Mouse (Mus musculus) neural tube, embryonic 15.5 days (tissue): ENCODE measurements at regions not wholly inside any gene's neighbourhood (a gene's known extent, or its start where the extent isn't known, plus 50 kb on each side); places are given as distances from the start of the nearest gene placed in this dataset.

Experiments used
- ATAC-seq: fragments of 200-750 bp; cut with Nextera tagmentation; 2 replicates; pipeline ENCODE4 v1.8.0; 2017; ENCODE audit warnings: mild to moderate bottlenecking, moderate TSS enrichment, moderate library complexity; ENCODE audit not compliant: low FRiP score
- H3K27ac ChIP-seq: fragments of 300-500 bp; sonication (generic); replicated peaks from 2 replicates; pipeline ENCODE4 v1.5.1; 2015; ENCODE audit warnings: mild to moderate bottlenecking, inconsistent platforms
- H3K27me3 ChIP-seq: fragments of 300-500 bp; sonication (generic); replicated peaks from 2 replicates; pipeline ENCODE4 v1.6.1; 2015; ENCODE audit warnings: inconsistent platforms
- H3K36me3 ChIP-seq: fragments of 300-500 bp; sonication (generic); 2 replicates; pipeline ENCODE4 v1.6.1; 2015; ENCODE audit warnings: inconsistent platforms
- H3K4me1 ChIP-seq: fragments of 300-500 bp; sonication (generic); 2 replicates; pipeline ENCODE4 v1.6.1; 2015; ENCODE audit warnings: inconsistent platforms
- H3K4me2 ChIP-seq: fragments of 300-500 bp; sonication (generic); 2 replicates; pipeline ENCODE4 v1.6.1; 2015; ENCODE audit warnings: inconsistent platforms, mild to moderate bottlenecking, moderate library complexity
- H3K4me3 ChIP-seq: fragments of 300-500 bp; sonication (generic); replicated peaks from 2 replicates; pipeline ENCODE4 v1.5.1; 2015; ENCODE audit warnings: mild to moderate bottlenecking, inconsistent platforms
- H3K9ac ChIP-seq: fragments of 300-500 bp; sonication (generic); replicated peaks from 2 replicates; pipeline ENCODE4 v1.6.1; 2015; ENCODE audit warnings: mild to moderate bottlenecking, inconsistent platforms
- H3K9me3 ChIP-seq: fragments of 300-500 bp; sonication (generic); replicated peaks from 2 replicates; pipeline ENCODE4 v1.6.1; 2016; ENCODE audit warnings: inconsistent platforms
- WGBS: fragments of 180-500 bp; shearing (Covaris S2); methylation state at CpG from one replicate; pipeline ENCODE4 v1.1.7; 2015; ENCODE audit warnings: mixed read lengths; 5-methylcytosine and 5-hydroxymethylcytosine counted together

DNA sequence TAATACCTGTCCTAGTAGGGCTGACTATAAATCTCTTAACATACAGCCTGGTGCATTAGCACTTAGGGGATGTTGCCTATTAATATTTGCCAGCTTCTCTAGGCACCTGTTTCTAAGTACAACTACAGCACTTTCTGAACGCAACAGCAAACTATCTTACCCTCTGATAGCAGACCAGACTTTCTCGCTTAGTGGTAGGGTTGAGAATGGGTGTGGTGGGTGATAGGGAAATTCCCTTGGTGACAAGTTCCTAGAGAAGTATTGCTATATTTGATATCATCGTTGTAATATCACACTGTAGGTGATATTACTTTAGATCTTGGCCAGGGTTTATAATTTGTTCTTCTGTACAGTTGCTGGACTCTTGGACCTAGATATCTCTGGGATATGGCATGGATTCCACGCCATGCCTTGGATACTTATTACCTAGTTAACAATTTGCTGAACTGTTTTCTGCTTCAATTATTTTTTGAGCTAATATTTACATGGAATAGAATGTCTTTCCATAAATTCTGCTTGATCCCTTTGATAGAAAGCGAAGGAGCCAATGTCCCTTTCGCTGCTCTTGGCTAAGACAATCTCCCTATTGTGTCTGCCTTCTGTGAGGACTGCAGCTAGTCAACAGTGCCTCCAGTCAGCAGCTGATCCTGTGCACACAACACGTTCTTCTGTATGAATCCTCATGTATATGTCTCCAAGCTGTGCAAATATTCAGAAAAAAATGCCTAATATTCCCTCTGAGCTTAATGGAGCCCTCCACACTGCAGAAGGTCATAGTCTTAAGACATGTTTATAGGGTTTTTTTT, 269.0 kb upstream of the Pik3r1 start:
- Histone ChIP-seq H3K4me2 (no peak overlapping the region), H3K4me3 (no peak overlapping the region), H3K27ac (no peak overlapping the region), H3K27me3 (no peaks in the 10 kb centered on the region), H3K36me3 (no peaks in the 10 kb centered on the region), H3K9me3 (no peaks in the 10 kb centered on the region), H3K9ac (no peak overlapping the region), H3K4me1 (no peaks in the 10 kb centered on the region)
- WGBS, result 77% methylated on average over 7 of the region's 7 CpGs
- no peak for ATAC-seq

DNA sequence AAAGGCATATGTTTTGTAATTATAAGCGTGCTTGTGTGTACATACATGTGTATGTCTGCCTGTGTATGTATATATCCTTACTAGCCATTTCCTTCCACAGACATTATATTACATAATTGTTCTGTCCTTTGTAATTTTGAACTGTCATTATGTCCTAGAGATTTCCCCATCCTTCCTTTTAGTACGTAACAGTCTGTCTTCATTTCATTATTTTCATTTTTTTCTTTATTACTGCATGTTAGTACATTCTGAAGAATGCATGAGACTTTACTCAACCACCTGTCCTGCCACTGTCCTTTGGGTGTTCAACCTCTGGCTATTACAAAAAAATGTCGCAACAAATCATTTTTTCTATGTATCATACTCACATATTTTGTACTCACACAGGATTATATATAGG, 292.2 kb upstream of the Pik3r1 start:
- Histone ChIP-seq H3K4me2 (no peak overlapping the region), H3K27me3 (no peaks in the 10 kb centered on the region), H3K27ac (no peak overlapping the region), H3K9me3 (no peaks in the 10 kb centered on the region), H3K4me1 (no peaks in the 10 kb centered on the region), H3K36me3 (no peaks in the 10 kb centered on the region), H3K4me3 (no peak overlapping the region), H3K9ac (no peak overlapping the region)
- ATAC-seq, result no peak
- 95% methylated on average over 3 of the region's 3 CpGs for WGBS

DNA sequence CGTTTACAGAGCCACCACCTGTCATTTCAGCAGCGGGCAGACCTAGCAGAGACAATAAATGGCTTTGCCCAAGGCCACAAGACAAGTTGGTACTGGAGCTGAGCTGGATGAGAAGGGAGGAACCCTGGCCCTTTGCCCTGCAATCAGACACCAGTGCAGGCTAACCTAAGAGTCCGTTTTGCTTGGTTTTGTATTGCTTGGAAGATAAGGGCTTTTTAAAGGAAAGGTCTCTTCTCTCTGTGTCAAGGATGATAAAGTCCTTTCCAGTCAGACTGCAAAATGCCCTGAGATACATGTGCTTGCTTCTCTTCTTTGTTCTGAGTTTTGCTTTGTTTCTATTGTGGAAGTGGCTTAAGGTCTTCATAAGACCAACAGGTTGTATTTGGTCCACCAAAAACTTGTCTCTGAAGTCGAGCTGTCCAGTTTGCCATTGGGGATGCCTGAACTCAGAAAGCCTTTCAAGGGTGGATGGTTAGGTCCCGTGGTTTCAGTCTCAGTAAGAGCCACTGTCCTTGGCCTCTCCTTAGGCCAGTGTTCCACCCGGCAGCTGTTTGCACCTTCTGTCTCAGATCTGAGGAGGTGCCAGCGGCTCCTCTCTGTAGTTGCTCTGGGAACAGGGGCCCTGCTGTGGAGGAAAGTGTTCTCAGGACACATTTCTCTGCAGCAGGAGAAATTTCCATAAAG, 296.7 kb upstream of the Pik3r1 start:
- Histone ChIP-seq H3K9me3 (no peaks in the 10 kb centered on the region), H3K4me2 (no peak overlapping the region), H3K4me3 (no peak overlapping the region), H3K36me3 (no peaks in the 10 kb centered on the region), H3K27me3 (no peaks in the 10 kb centered on the region), H3K27ac (no peak overlapping the region), H3K4me1 (no peaks in the 10 kb centered on the region), H3K9ac (no peak overlapping the region)
- no peak for ATAC-seq
- 42% methylated on average over 7 of the region's 7 CpGs for WGBS

DNA sequence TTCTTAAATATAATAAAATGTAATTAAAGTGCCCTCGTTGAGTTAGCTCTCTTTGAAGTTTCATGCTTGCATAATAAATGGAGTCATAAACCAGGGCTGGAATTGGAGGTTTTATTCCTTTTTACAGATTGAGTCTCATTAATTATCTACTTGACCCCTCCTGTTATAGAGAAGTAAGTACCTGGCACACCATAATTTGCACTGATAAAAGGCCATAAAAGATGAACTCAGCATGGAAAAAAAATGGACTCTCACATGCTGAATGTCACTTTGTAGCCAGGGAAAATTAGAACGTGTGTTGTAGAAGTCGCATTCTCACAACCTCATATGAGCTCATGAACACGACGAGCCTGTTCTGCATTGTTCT, 297.2 kb upstream of the Pik3r1 start:
- no peak for ATAC-seq
- Histone ChIP-seq H3K36me3 (no peaks in the 10 kb centered on the region), H3K9ac (no peak overlapping the region), H3K4me1 (no peaks in the 10 kb centered on the region), H3K9me3 (no peaks in the 10 kb centered on the region), H3K4me3 (no peak overlapping the region), H3K27ac (no peak overlapping the region), H3K27me3 (no peaks in the 10 kb centered on the region), H3K4me2 (no peak overlapping the region)
- WGBS, result 60% methylated on average over 5 of the region's 5 CpGs

DNA sequence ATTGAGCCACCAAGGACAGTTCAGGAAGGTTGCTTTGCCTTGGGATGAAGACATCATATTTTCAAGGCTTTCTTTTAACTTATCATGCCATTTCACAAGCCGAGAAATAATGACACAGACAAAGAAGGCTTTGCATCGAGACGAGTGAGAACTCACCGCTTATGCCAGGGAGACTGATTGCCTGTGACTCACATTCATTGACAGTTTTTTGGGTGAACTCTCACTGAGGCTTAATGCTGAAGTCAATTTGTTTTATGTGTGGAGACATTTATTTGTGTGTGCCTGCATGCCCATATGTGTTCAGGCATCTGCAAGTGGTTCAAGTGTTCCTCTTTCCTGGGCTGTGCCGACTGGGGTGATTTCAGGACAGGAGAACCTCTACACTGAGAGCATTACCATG, 297.8 kb upstream of the Pik3r1 start:
- H3K4me2 ChIP-seq, result no peak overlapping the region
- no peaks in the 10 kb centered on the region for H3K27me3 ChIP-seq
- no peak overlapping the region for H3K27ac ChIP-seq
- 75% methylated on average over 5 of the region's 5 CpGs for WGBS
- no peaks in the 10 kb centered on the region for H3K36me3 ChIP-seq
- no peak overlapping the region for H3K9ac ChIP-seq
- no peaks in the 10 kb centered on the region for H3K9me3 ChIP-seq
- ATAC-seq, result no peak
- no peak overlapping the region for H3K4me3 ChIP-seq
- no peaks in the 10 kb centered on the region for H3K4me1 ChIP-seq

DNA sequence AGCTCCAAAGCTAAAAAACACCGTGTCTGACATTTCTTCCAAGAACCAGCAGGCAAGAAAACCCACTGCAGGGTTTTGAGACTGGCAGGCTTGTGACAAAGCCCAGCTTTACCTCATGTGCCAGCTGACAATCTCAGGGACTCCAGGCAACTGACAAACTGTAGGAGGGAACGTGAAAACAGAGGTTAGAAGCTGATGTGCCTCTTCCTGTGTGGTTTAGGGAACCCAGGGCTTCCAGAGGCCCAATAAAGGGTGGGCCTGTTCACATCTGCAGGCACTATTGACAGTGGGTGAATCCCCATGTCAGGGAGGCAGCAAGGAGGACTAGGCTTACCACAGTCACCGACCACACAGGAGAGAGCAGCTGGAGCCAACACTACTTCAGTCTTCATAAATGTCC, 302.7 kb upstream of the Pik3r1 start:
- Histone ChIP-seq H3K4me2 (no peak overlapping the region), H3K4me3 (no peak overlapping the region), H3K27ac (no peak overlapping the region), H3K36me3 (no peaks in the 10 kb centered on the region), H3K4me1 (no peaks in the 10 kb centered on the region), H3K9me3 (no peaks in the 10 kb centered on the region), H3K9ac (no peak overlapping the region), H3K27me3 (no peaks in the 10 kb centered on the region)
- ATAC-seq, result no peak
- 58% methylated on average over 3 of the region's 3 CpGs for WGBS

DNA sequence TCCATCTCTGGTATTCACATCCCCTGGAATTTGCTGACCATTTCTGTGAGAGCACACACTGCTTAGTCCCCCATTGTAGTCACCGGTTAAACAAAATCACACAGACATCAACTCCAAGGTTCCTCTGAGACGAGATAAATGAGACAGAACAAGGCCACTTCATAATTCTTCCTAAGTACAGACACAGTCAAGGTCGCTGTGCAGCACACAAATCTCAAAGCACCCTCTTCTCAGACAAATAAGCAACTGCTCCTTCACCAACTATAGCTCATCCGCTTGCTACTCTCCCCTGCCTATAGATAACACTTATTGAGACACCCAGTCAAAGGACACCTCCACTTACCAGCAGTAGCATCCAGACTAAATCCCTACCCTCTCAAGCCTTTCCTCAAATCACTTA, 304.3 kb upstream of the Pik3r1 start:
- H3K9ac ChIP-seq, result no peak overlapping the region
- ATAC-seq, result no peak
- 74% methylated on average over 4 of the region's 4 CpGs for WGBS
- H3K27ac ChIP-seq, result no peak overlapping the region
- no peaks in the 10 kb centered on the region for H3K36me3 ChIP-seq
- no peak overlapping the region for H3K4me3 ChIP-seq
- H3K4me2 ChIP-seq, result no peak overlapping the region
- H3K4me1 ChIP-seq, result no peaks in the 10 kb centered on the region
- H3K9me3 ChIP-seq, result no peaks in the 10 kb centered on the region
- H3K27me3 ChIP-seq, result no peaks in the 10 kb centered on the region

DNA sequence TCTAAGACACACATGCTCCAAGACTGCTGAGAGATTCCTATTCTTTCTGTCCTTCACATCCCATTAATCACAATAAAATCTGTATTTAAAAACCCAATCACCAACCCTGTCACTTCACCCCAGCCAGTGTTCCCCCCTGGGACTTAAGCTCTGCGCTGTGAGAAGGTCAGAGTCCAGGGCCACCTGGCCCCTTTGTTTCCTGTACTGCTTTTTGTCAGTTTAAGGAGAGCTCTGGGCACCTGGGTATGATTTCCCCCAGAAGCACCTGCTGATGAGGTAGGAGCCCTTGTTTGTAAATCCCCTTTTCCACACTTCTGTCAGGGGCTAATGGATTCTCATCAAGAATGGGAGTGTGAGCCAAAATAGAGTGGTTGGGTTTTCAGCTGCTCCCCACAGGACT, 319.7 kb upstream of the Pik3r1 start:
- Histone ChIP-seq H3K27me3 (no peaks in the 10 kb centered on the region), H3K4me1 (no peaks in the 10 kb centered on the region), H3K9ac (no peak overlapping the region), H3K9me3 (no peaks in the 10 kb centered on the region), H3K27ac (no peak overlapping the region), H3K36me3 (no peaks in the 10 kb centered on the region), H3K4me3 (no peak overlapping the region), H3K4me2 (no peak overlapping the region)
- 79% methylated on average over 1 of the region's 1 CpGs for WGBS
- ATAC-seq, result no peak

DNA sequence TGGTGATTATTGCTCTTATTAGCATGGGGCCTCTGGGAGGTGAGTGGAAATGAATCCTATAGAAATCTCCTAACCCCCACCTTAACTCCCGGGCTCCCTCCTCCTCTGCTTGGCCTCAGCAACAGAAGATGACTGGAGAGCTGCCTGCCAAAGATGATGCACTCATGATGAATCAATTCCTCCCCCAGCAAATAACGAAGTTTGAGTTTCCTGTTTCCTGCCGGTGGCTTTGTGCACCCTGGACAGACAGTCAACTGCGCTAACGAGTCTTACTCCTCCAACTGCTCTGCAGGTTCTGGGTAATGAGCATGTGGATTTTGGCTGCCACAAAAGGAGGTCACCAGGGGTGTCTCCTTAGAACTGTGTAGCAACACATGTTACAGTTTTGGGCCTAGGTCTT, 321.5 kb upstream of the Pik3r1 start:
- Histone ChIP-seq H3K4me3 (no peak overlapping the region), H3K9ac (no peak overlapping the region), H3K36me3 (no peaks in the 10 kb centered on the region), H3K27me3 (no peaks in the 10 kb centered on the region), H3K27ac (no peak overlapping the region), H3K4me2 (no peak overlapping the region), H3K4me1 (no peaks in the 10 kb centered on the region), H3K9me3 (no peaks in the 10 kb centered on the region)
- WGBS, result 68% methylated on average over 5 of the region's 5 CpGs
- no peak for ATAC-seq

DNA sequence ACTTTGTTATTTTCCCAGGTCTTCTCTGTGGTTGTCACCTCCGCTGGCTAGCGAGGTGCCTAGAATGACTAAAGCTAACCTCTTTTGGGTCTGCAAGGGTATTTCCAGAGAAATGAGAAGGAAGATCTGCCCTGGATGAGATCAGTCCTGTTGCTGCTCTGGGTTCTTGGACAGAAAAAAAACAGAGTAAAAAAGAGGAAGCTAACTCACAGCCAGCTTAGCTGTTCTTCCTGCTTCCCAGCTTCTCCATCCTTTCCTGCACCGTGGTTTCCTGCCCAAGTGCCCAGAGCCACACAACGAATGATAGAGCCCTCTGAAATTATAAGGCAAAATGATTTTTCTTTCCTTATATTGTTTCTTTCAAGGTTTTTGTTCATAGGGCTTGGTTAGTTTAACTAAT, 326.2 kb upstream of the Pik3r1 start:
- H3K9me3 ChIP-seq, result no peaks in the 10 kb centered on the region
- H3K27me3 ChIP-seq, result no peaks in the 10 kb centered on the region
- 82% methylated on average over 4 of the region's 4 CpGs for WGBS
- H3K27ac ChIP-seq, result no peak overlapping the region
- no peaks in the 10 kb centered on the region for H3K4me1 ChIP-seq
- no peak for ATAC-seq
- no peak overlapping the region for H3K4me3 ChIP-seq
- no peak overlapping the region for H3K9ac ChIP-seq
- no peak overlapping the region for H3K4me2 ChIP-seq
- no peaks in the 10 kb centered on the region for H3K36me3 ChIP-seq

DNA sequence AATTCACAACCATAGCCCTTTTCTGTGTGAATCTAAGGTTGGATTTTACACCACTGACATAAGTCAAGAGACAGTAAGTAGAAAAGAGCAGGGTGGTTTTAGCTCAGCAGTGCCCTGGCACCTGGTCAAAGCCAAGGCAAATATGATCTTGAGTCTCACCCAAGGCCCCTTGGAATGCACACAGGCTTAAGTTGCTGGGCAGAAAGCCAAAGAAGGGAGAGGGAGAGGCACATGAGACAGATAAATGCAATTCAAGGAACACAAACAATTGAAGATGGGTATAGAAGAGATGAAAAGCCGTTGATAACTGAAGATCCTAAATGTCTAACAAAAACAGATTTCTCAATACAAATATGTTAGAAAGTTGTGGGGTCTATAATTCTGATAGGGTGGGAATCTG, 335.1 kb upstream of the Pik3r1 start:
- Histone ChIP-seq H3K9me3 (no peaks in the 10 kb centered on the region), H3K4me3 (no peak overlapping the region)

DNA sequence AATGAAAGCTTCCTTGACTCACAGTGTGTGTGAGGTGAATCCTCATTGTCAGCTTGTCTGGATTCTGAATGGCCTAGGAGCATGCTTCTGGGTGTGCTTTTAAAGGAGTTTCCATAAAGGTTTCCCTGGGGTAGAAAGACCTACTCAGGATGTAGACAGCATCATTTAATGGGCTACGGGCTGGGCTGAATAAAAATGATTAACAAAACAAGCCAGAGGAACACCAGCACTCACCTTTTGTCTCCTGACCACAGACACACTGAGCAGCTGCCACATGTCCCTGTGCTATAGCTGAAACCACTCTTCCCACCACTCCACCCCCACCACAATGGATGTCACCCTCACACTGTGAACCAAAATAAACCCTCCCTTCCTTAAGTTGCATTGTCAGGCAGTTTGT, 338.2 kb upstream of the Pik3r1 start:
- 30% methylated on average over 1 of the region's 1 CpGs for WGBS
- H3K27me3 ChIP-seq, result no peaks in the 10 kb centered on the region
- no peak for ATAC-seq
- no peak overlapping the region for H3K4me2 ChIP-seq
- H3K27ac ChIP-seq, result no peak overlapping the region
- no peaks in the 10 kb centered on the region for H3K4me1 ChIP-seq
- H3K4me3 ChIP-seq, result no peak overlapping the region
- H3K36me3 ChIP-seq, result no peaks in the 10 kb centered on the region
- H3K9me3 ChIP-seq, result no peaks in the 10 kb centered on the region
- H3K9ac ChIP-seq, result no peak overlapping the region

More for the DNA sequence above, 335.1 kb upstream of the Pik3r1 start:
- Histone ChIP-seq H3K9ac (no peak overlapping the region), H3K27ac (no peak overlapping the region), H3K27me3 (no peaks in the 10 kb centered on the region), H3K4me1 (no peaks in the 10 kb centered on the region), H3K4me2 (no peak overlapping the region), H3K36me3 (no peaks in the 10 kb centered on the region)
- WGBS, result 83% methylated on average over 1 of the region's 1 CpGs
- ATAC-seq, result no peak
